Mouse (Mus musculus) pancreas, adult 10 weeks (tissue): ENCODE measurements around the gene 1600014C23Rik. TPM values are rescaled to one million over a fixed set of nuclear protein-coding genes. Genes with fewer than 3 reads are reported as not detected.

Experiments used
- polyA plus RNA-seq: library from polyadenylated mRNA; stranded (reverse); fragments of 350-450 nt; fragmentation: Illumina TruSeq; extraction: RNeasy Lipid Tissue Mini Kit (QIAGEN cat#74804); gene quantifications from one replicate; pipeline ENCODE4 v1.2.3, GENCODE M21; 2015; ENCODE audit warnings: low read depth, low replicate concordance; ENCODE audit not compliant: insufficient read depth

The 1600014C23Rik gene
- not detected for polyA plus RNA-seq

GRCm38 (mm10) chr17:45733735-45734301 lies at the start of gene 1600014C23Rik:
TSS of gene 1600014C23Rik (minus strand) at chr17:45733844.

GRCm38 (mm10) chr17:45686716-45687115 lies 46.9 kb downstream of the 1600014C23Rik start, which contains the start of gene Tmem63b:
TSS of gene Tmem63b (minus strand) at chr17:45686905.

DNA sequence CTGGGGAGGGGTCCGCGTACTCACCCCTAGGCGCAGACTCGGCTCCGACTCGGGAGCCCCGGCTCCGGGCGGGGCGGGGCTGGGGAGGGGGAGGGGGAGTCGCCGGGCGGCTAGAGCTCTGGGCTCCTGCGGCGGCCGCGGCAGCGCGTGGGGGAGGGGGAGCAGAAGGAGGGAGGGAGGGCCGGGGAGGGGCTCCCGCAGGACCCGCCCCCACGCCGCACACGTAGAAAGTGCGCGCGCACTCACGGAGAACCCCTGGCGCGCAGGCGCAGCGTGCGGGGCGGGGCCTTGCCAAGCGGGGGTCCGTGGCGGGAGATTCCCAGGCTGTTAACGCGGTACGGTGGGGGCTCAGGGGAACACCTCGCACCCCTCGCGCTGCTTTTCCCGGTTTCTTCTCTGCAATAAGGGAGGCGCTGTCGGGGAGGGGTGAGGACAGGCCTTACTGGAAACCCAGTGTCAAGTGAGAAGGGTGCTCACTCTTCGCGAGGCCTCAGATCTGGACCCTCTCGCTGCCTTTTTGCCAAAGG lies 47.5 kb downstream of the 1600014C23Rik start, which contains the start of gene Mrpl14:
Gene Mrpl14, plus strand, starts transcription at position 230 of the 527 bp plus-strand sequence.

Other genes with a start within 250 kb of the 1600014C23Rik start
- gene Aars2, start 227.0 kb downstream of the 1600014C23Rik start, polyA plus RNA-seq = 2.8 TPM
- gene Tcte1, start 210.4 kb downstream of the 1600014C23Rik start, polyA plus RNA-seq = not detected
- gene Tmem151b, start 184.2 kb downstream of the 1600014C23Rik start, polyA plus RNA-seq = not detected
- 1.4 TPM for gene Nfkbie, start 178.1 kb downstream of the 1600014C23Rik start, polyA plus RNA-seq
- gene Slc35b2, start 170.0 kb downstream of the 1600014C23Rik start, polyA plus RNA-seq = 11.9 TPM
- 166 TPM for gene Hsp90ab1, start 160.6 kb downstream of the 1600014C23Rik start, polyA plus RNA-seq
- gene Slc29a1, start 134.2 kb downstream of the 1600014C23Rik start, polyA plus RNA-seq = 35.0 TPM
- gene Mymx, start 131.7 kb downstream of the 1600014C23Rik start, polyA plus RNA-seq = not detected
- 0.61 TPM for gene Capn11, start 74.5 kb downstream of the 1600014C23Rik start, polyA plus RNA-seq
- 21.4 TPM for gene Mrpl14, start 47.5 kb downstream of the 1600014C23Rik start, polyA plus RNA-seq
- 19.5 TPM for gene Tmem63b, start 46.9 kb downstream of the 1600014C23Rik start, polyA plus RNA-seq